Mouse (Mus musculus) bone marrow macrophage, adult 2 months (primary cell): Measurements from ENCODE around the gene Nfrkb.

Experiments
- CTCF ChIP-seq: IDR thresholded peaks from 2 replicates; pipeline ENCODE4 v1.5.1; 2012; ENCODE audit warnings: low read depth, mild to moderate bottlenecking, low read length, moderate library complexity
- POLR2A ChIP-seq: IDR thresholded peaks from 2 replicates; pipeline ENCODE4 v1.6.1; 2012; ENCODE audit warnings: mild to moderate bottlenecking, low read depth, low read length, borderline replicate concordance

DNA sequence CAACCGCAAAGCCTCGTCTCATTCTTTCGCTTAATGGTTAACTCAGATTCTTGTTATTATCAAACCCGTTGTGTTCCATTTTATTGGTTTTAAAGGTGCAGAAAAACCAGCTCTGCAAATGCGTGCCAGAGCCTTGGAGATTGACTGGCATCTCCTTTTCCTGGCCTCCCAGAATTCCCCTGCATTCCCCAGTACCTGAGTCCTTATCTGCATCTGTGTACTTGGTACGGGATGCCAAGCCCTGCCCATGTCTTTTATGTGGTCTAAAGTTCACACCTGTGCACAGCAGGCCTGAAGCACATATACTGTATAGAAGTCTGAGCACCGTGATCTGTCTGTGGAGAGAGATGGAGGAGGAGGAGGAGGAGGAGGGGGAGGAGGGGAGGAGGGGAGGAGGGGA is 51.9 kb downstream of the Nfrkb start:
- TF ChIP-seq POLR2A (no peak), CTCF (no peak)
